Mouse (Mus musculus): ENCODE measurements around the gene Spocd1.

DNA sequence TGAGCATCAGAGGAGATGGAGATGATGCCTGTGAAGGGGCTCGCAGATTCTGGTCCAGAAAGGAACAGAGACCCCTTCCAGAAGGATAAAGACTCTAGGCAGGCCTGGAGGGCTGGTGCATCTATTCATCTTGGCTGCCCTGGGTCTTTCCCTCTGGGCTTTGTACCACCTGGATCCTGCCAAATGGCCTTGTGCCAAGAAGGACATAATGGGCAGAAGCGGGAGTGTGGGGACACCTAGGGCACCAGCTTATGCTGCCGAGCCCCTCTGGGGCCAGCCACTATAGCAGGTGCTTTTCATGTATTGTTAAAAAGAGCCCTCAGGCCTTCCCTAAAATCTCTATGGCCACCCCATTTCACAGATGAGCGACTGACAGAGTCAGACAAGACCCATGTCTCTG lies 49.2 kb downstream of the Spocd1 start:
- no peak for TF ChIP-seq CTCF (IDR thresholded peaks at IDR 0.05; ENCODE audit: low read depth)
- no peak for TF ChIP-seq EP300 (optimal IDR thresholded peaks at IDR 0.05)

Measured in stomach, postnatal 0 days (tissue).